Mouse (Mus musculus): ENCODE measurements around the gene Phf21b. TPM values are rescaled to one million over a fixed set of nuclear protein-coding genes. Genes with fewer than 3 reads are reported as not detected.

The Phf21b gene
- polyA plus RNA-seq, 1 experiment from 2014 or later, result 32.9 TPM

DNA sequence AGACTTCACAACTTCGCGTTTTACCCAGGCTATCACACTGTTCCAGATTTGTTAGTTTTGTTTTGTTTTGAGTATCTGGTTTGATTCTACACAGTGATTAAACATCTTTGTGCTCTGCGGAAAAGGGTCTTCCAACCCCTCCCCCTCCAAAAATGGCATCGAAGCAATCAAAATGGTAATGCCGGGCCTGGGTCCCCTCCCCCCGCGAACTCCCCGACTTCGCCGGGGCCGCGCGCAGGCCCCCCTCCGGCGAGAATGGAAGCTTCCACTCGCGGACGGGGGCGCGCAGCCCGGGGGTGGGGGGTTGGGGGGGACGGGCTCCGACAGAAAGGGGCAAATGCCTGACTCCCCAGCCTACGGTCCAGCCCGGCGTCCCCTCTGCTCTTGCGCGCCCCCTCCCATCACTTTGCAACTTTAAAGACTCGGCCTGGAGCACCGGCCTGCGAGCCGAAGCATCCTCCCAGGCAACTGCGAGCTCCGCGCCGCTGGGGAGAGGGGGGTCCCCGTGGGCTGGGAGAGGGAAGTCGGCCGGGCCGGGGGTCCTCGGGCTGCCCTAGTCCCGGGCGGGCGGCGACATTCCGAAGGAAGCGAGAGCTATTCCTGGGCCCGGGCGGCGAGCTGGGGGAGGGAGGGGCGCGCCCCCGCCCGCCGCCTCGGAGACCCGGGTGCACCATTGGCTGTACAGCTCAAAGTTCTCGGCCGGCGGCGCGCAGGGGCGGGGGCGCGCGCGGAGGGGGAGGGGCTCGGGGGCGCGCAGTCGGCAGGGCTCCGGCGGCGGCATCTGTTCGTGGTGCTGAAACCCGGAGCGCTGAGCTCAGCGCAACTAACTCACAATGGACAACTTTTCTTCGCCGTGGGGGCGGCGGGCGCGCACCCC is 2.4 kb downstream of the Phf21b start:
- H3K9me3 ChIP-seq (replicated peaks; ENCODE audit: control insufficient read depth, low read length), result no peaks in the 10 kb centered on the region
- H3K4me1 ChIP-seq (ENCODE audit: control insufficient read depth, insufficient read depth, low read length), result peaks cover 45% of the 10 kb centered on the region
- DNase-seq (ENCODE audit: low spot score) (peak; percentile 87), ATAC-seq (peak; percentile 64)
- H3K9ac ChIP-seq (ENCODE audit: low read length), result peak overlapping the region; percentile 92
- H3K4me3 ChIP-seq (ENCODE audit: low read depth, low read length), result peak overlapping the region; percentile 84
- under 1% methylated on average over 72 of the region's 84 CpGs for WGBS
- H3K27me3 ChIP-seq (replicated peaks; ENCODE audit: control insufficient read depth, insufficient read depth, low read length), result no peaks in the 10 kb centered on the region
- H3K27ac ChIP-seq (ENCODE audit: low read depth, low read length), result peak overlapping the region; percentile 97
- H3K4me2 ChIP-seq (ENCODE audit: low read length), result peak overlapping the region; percentile 75
- H3K36me3 ChIP-seq (ENCODE audit: control insufficient read depth, insufficient read depth, low read length), result peaks cover 5% of the 10 kb centered on the region; the same call in 1 of the 2 replicates

DNA sequence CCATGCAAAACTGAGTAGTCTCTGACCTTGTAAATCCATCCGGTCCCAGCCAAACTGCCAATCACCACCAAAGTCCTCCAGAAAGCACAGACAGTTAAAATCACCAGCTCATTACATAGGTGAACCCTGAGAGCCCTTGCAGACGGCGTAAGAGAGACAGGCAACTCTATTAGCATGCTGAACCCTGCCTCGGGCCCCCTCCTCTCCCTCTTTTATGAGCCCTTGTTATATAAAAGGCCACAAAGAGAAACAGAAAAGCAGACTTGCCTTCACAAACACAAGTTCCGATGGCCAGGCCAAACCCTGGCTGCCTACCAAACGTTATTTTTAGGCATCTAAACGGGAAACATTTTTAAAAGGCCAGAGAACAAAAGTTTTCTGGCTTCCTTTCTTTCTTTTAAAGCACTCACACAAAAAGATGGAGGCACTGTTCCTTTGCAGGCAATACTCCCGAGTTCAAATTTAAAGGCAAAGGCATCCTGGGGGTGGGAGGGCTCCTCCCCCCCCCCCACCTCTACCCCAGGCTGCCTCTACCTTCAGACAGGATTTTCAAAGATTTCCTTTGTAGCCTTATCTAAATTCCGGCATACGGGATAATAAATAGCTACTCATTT is 3.3 kb downstream of the Phf21b start:
- Histone ChIP-seq H3K36me3 (ENCODE audit: control insufficient read depth, insufficient read depth, low read length) (peaks cover 5% of the 10 kb centered on the region; the same call in 1 of the 2 replicates), H3K27ac (ENCODE audit: low read depth, low read length) (peak overlapping the region; percentile 97), H3K4me3 (ENCODE audit: low read depth, low read length) (peak overlapping the region; percentile 84), H3K4me2 (ENCODE audit: low read length) (peak overlapping the region; percentile 75), H3K4me1 (ENCODE audit: control insufficient read depth, insufficient read depth, low read length) (peaks cover 50% of the 10 kb centered on the region), H3K9me3 (replicated peaks; ENCODE audit: control insufficient read depth, low read length) (no peaks in the 10 kb centered on the region), H3K9ac (ENCODE audit: low read length) (peak overlapping the region; percentile 92), H3K27me3 (replicated peaks; ENCODE audit: control insufficient read depth, insufficient read depth, low read length) (no peaks in the 10 kb centered on the region)
- WGBS, result 2% methylated on average over 10 of the region's 10 CpGs
- DNase-seq (ENCODE audit: low spot score) (peak; percentile 80), ATAC-seq (no peak)

- ATAC-seq (no peak), DNase-seq (ENCODE audit: low spot score) (no peak)
- Histone ChIP-seq H3K27ac (ENCODE audit: low read depth, low read length) (no peak overlapping the region), H3K4me3 (ENCODE audit: low read depth, low read length) (no peak overlapping the region), H3K9me3 (replicated peaks; ENCODE audit: control insufficient read depth, low read length) (no peaks in the 10 kb centered on the region), H3K27me3 (replicated peaks; ENCODE audit: control insufficient read depth, insufficient read depth, low read length) (no peaks in the 10 kb centered on the region), H3K9ac (ENCODE audit: low read length) (no peak overlapping the region), H3K4me1 (ENCODE audit: control insufficient read depth, insufficient read depth, low read length) (peaks cover 49% of the 10 kb centered on the region), H3K36me3 (ENCODE audit: control insufficient read depth, insufficient read depth, low read length) (peaks cover 5% of the 10 kb centered on the region; the same call in 1 of the 2 replicates), H3K4me2 (ENCODE audit: low read length) (no peak overlapping the region)
- 86% methylated on average over 1 of the region's 1 CpGs for WGBS
Observed at GRCm38 (mm10) chr15:84850321-84850720, 5.5 kb downstream of the Phf21b start.

DNA sequence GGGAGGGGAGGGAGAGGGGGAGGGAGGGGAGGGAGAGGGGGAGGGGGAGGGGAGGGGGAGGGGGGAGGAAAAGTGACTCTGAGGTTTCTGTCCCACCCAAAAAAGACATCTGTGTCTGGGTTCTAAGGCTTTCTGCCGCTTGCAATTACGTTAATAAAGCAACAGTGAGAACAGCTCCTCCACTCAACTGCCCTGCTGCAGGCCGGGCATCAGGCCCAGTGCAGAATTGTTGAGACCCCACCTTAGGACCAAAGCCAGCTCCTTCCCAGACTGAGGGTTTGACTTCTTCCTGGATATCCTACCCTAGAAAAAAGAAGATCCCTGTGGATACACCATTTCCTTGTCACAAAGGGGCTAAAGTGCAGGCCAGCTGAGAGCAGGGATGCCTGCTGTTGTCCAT is 9.6 kb downstream of the Phf21b start:
- H3K27me3 ChIP-seq (replicated peaks; ENCODE audit: control insufficient read depth, insufficient read depth, low read length), result no peaks in the 10 kb centered on the region
- 29% methylated on average over 3 of the region's 3 CpGs for WGBS
- peaks cover 5% of the 10 kb centered on the region; the same call in 1 of the 2 replicates for H3K36me3 ChIP-seq (ENCODE audit: control insufficient read depth, insufficient read depth, low read length)
- H3K4me1 ChIP-seq (ENCODE audit: control insufficient read depth, insufficient read depth, low read length), result peaks cover 62% of the 10 kb centered on the region
- no peaks in the 10 kb centered on the region for H3K9me3 ChIP-seq (replicated peaks; ENCODE audit: control insufficient read depth, low read length)
- DNase-seq (ENCODE audit: low spot score) (peak; percentile 53), ATAC-seq (no peak)
- H3K4me3 ChIP-seq (ENCODE audit: low read depth, low read length), result no peak overlapping the region
- no peak overlapping the region for H3K27ac ChIP-seq (ENCODE audit: low read depth, low read length)
- no peak overlapping the region for H3K9ac ChIP-seq (ENCODE audit: low read length)
- H3K4me2 ChIP-seq (ENCODE audit: low read length), result no peak overlapping the region

- Histone ChIP-seq H3K36me3 (ENCODE audit: control insufficient read depth, insufficient read depth, low read length) (no peaks in the 10 kb centered on the region), H3K4me3 (ENCODE audit: low read depth, low read length) (no peak overlapping the region), H3K9ac (ENCODE audit: low read length) (no peak overlapping the region), H3K9me3 (replicated peaks; ENCODE audit: control insufficient read depth, low read length) (no peaks in the 10 kb centered on the region), H3K27me3 (replicated peaks; ENCODE audit: control insufficient read depth, insufficient read depth, low read length) (no peaks in the 10 kb centered on the region), H3K4me1 (ENCODE audit: control insufficient read depth, insufficient read depth, low read length) (peaks cover 52% of the 10 kb centered on the region), H3K4me2 (ENCODE audit: low read length) (no peak overlapping the region), H3K27ac (ENCODE audit: low read depth, low read length) (no peak overlapping the region)
- DNase-seq (ENCODE audit: low spot score) (no peak), ATAC-seq (no peak)
- WGBS, result 85% methylated on average over 4 of the region's 4 CpGs
Observed at GRCm38 (mm10) chr15:84844831-84845230, 11.0 kb downstream of the Phf21b start.

DNA sequence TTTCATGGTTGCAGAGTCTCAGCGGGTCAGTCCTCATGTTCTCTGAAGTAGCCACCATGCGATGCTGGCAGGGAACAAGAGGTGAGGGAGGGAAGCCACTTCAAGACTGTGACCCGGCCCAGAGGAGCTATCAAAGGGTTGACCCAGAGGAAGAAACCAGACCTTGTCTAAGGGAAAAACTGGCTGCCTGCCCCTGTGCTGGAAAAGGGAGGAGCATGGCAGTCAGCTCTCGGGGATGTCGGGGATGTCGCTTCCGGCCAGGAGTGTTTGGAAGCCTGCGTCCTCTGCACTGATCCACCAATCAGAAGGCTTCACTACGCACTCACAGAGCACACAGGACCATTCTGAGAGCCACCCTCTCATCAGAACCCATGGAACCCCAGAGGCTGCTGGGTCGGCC is 12.8 kb downstream of the Phf21b start:
- WGBS, result 60% methylated on average over 10 of the region's 10 CpGs
- no peaks in the 10 kb centered on the region for H3K36me3 ChIP-seq (ENCODE audit: control insufficient read depth, insufficient read depth, low read length)
- no peaks in the 10 kb centered on the region for H3K27me3 ChIP-seq (replicated peaks; ENCODE audit: control insufficient read depth, insufficient read depth, low read length)
- ATAC-seq, result no peak
- no peak overlapping the region for H3K27ac ChIP-seq (ENCODE audit: low read depth, low read length)
- no peak overlapping the region for H3K4me3 ChIP-seq (ENCODE audit: low read depth, low read length)
- no peak for DNase-seq (ENCODE audit: low spot score)
- H3K9me3 ChIP-seq (replicated peaks; ENCODE audit: control insufficient read depth, low read length), result no peaks in the 10 kb centered on the region
- H3K9ac ChIP-seq (ENCODE audit: low read length), result no peak overlapping the region
- peaks cover 47% of the 10 kb centered on the region for H3K4me1 ChIP-seq (ENCODE audit: control insufficient read depth, insufficient read depth, low read length)
- H3K4me2 ChIP-seq (ENCODE audit: low read length), result 0 out of 2 replicates have a peak overlapping the region, but pooled peaks have one; percentile 12

DNA sequence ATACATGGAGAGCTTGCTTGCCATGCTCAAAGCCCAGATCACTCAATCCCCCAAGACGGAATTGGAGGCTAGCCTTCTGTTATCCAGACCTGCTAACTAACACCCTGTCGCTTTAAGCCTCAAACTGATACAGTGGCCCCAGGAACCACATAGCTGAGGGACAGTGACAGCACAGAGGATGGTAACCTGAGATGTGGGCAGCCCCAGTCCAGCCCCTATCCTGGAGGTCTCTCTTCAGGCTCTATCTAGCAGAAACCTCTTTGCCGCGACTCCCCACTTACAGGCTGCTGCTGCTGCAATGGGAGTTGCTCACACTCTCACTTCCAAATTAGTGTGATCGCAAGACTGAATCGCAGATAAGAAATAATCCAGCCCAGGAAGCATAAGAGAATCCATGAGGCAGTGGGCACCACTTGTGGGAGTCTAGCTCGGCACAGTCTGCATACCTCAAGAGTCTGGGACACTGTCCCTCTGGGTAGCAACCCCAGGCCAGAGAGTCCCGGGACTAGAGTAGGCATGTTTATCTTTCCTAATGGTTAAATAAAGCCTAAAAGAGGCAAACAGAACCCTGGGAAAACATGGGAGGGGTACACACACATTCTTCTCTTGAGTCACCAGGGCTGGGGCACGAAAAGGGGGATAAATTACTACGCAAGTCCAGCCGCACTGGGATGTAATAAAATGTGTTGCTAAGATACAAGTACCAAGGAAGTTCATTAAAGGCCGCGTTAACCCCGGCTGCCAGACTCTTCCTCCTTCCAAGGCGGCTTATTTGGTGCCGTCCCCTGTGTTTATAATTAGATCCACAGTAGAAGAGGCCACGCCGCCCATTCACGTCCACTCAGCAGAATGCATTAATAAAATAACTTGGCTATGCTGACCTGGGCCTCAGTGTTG is 13.7 kb downstream of the Phf21b start:
- peaks cover 41% of the 10 kb centered on the region for H3K4me1 ChIP-seq (ENCODE audit: control insufficient read depth, insufficient read depth, low read length)
- whole genome bisulfite sequencing, result 15% methylated on average over 19 of the region's 19 CpGs
- peak overlapping the region; percentile 12; the same call in 1 of the 2 replicates for H3K4me2 ChIP-seq (ENCODE audit: low read length)
- no peak overlapping the region; the same call in 1 of the 2 replicates for H3K9ac ChIP-seq (ENCODE audit: low read length)
- H3K9me3 ChIP-seq (replicated peaks; ENCODE audit: control insufficient read depth, low read length), result no peaks in the 10 kb centered on the region
- no peak overlapping the region for H3K4me3 ChIP-seq (ENCODE audit: low read depth, low read length)
- DNase-seq (ENCODE audit: low spot score) (peak; percentile 63), ATAC-seq (peak; percentile 38; the same call in 1 of the 2 replicates)
- H3K27ac ChIP-seq (ENCODE audit: low read depth, low read length), result no peak overlapping the region
- no peaks in the 10 kb centered on the region for H3K36me3 ChIP-seq (ENCODE audit: control insufficient read depth, insufficient read depth, low read length)
- no peaks in the 10 kb centered on the region for H3K27me3 ChIP-seq (replicated peaks; ENCODE audit: control insufficient read depth, insufficient read depth, low read length)

GRCm38 (mm10) chr15:84840560-84840959 is 15.3 kb downstream of the Phf21b start:
- Histone ChIP-seq H3K27ac (ENCODE audit: low read depth, low read length) (no peak overlapping the region), H3K9ac (ENCODE audit: low read length) (no peak overlapping the region), H3K4me3 (ENCODE audit: low read depth, low read length) (no peak overlapping the region), H3K36me3 (ENCODE audit: control insufficient read depth, insufficient read depth, low read length) (no peaks in the 10 kb centered on the region), H3K4me1 (ENCODE audit: control insufficient read depth, insufficient read depth, low read length) (peaks cover 36% of the 10 kb centered on the region), H3K4me2 (ENCODE audit: low read length) (no peak overlapping the region), H3K27me3 (replicated peaks; ENCODE audit: control insufficient read depth, insufficient read depth, low read length) (no peaks in the 10 kb centered on the region), H3K9me3 (replicated peaks; ENCODE audit: control insufficient read depth, low read length) (no peaks in the 10 kb centered on the region)
- DNase-seq (ENCODE audit: low spot score), result no peak
- ATAC-seq, result no peak
- 87% methylated on average over 3 of the region's 3 CpGs for WGBS
